Comparison of ENCODE assay signal across 8 mouse cellular contexts in the genomic region with DNA sequence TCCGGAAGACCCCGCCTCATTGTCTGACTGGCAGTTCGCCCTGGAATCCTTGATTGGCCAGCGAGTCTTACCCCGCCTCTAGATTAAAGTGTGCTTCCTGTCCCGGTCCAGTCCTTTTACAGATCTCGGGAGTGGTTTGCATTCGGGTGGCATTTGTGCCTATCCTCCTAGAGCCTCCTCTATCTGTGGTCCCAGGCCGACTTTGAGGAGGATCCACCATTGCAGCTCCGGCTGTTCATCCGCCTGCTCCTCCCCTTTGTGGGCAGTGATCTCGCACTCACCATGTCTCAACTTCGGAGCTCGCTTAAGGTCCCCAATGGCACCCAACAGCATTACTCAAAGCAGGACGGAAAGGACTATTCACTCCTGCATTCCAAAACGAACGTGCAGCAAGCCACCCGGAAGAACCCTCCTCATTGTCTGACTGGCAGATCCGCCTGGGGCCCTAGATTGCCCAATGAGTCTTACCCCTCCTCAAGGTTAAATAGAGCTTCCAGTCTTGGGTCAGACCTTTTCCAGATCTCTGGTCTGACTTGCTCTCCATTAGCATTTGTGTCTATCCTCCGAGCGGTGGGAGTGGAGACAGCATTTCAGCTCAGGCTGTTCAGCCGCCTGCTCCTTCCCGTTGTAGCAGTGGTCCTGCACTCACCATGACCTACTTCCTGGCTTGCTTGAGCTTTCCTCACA. TPM values are rescaled to one million over a fixed set of nuclear protein-coding genes. Genes with fewer than 3 reads are reported as not detected.
DNase-seq lines count a peak whose midpoint lies in the region; ATAC-seq lines count a peak whose summit lies in the region.

No protein-coding gene starts in this region.

- peak overlapping the region; percentile 67 for H3K9ac ChIP-seq in forebrain, embryonic 14.5 days (ENCODE audit: low read length)
- H3K9ac ChIP-seq in neural tube, embryonic 15.5 days (replicated peaks), result peak overlapping the region; percentile 64

- H3K4me3 ChIP-seq in forebrain, embryonic 14.5 days (ENCODE audit: low read depth, low read length), result peak overlapping the region; percentile 47
- H3K4me3 ChIP-seq in neural tube, embryonic 15.5 days (replicated peaks), result peak overlapping the region; percentile 62

- peak; percentile 96 for DNase-seq in ES-CJ7 (ENCODE audit: low read depth, low spot score)
- DNase-seq in cerebellum, adult 11 months, result peak; percentile 68
- peak; percentile 95 for DNase-seq in forebrain, embryonic 14.5 days (ENCODE audit: low spot score)
- peak; percentile 80 to 84 for DNase-seq in heart, postnatal 14 days
- peak; percentile 84 for DNase-seq in layer of hippocampus, adult 11-12 months (ENCODE audit: low spot score)
- peak; percentile 83 to 86 for DNase-seq in lung, adult 18-20 months
- DNase-seq in testis, postnatal 14 days (ENCODE audit: low spot score), result peak; percentile 77

- H3K9me3 ChIP-seq in forebrain, embryonic 14.5 days (replicated peaks; ENCODE audit: control insufficient read depth, low read length), result no peaks in the 10 kb centered on the region
- H3K9me3 ChIP-seq in neural tube, embryonic 15.5 days (replicated peaks), result no peaks in the 10 kb centered on the region

- no peaks in the 10 kb centered on the region for H3K27me3 ChIP-seq in forebrain, embryonic 14.5 days (replicated peaks; ENCODE audit: control insufficient read depth, insufficient read depth, low read length)
- no peaks in the 10 kb centered on the region for H3K27me3 ChIP-seq in neural tube, embryonic 15.5 days (replicated peaks)

- under 1% methylated on average over 23 of the region's 23 CpGs for WGBS in forebrain, embryonic 14.5 days
- WGBS in neural tube, embryonic 15.5 days, result under 1% methylated on average over 23 of the region's 23 CpGs

- no peaks in the 10 kb centered on the region for H3K36me3 ChIP-seq in forebrain, embryonic 14.5 days (ENCODE audit: control insufficient read depth, insufficient read depth, low read length)
- H3K36me3 ChIP-seq in neural tube, embryonic 15.5 days, result no peaks in the 10 kb centered on the region

- intact Hi-C loops in heart, postnatal 14 days (cut with DNase I), result loop anchor here (10.0 kb wide), 1 partner anchor 118 kb away; no protein-coding TSS in a partner anchor

- H3K4me1 ChIP-seq in forebrain, embryonic 14.5 days (ENCODE audit: control insufficient read depth, insufficient read depth, low read length), result no peaks in the 10 kb centered on the region
- peaks cover 6% of the 10 kb centered on the region; the same call in 1 of the 2 replicates for H3K4me1 ChIP-seq in neural tube, embryonic 15.5 days

- peak overlapping the region; percentile 76 for H3K4me2 ChIP-seq in forebrain, embryonic 14.5 days (ENCODE audit: low read length)
- peak overlapping the region; percentile 64 for H3K4me2 ChIP-seq in neural tube, embryonic 15.5 days

- H3K27ac ChIP-seq in forebrain, embryonic 14.5 days (ENCODE audit: low read depth, low read length), result peak overlapping the region; percentile 73
- peak overlapping the region; percentile 92 for H3K27ac ChIP-seq in neural tube, embryonic 15.5 days (replicated peaks)

- ATAC-seq in forebrain, embryonic 14.5 days, result peak; percentile 100
- ATAC-seq in neural tube, embryonic 15.5 days (ENCODE audit: low FRiP score), result peak; percentile 100

RNA-seq across cellular contexts. Expression of a gene that starts 30.9 kb away (rescaled TPM):
- 15.2 and 18.0 TPM in 2 replicates for polyA plus RNA-seq in forebrain, embryonic 14.5 days (2014; fragmentation: Nextera tagmentation; extraction: Ambion mirVana)
- 1 to 10 TPM; 5.9 to 6.9 TPM for total RNA-seq in heart, postnatal 14 days (2021)
- 15.1 and 17.3 TPM in 2 replicates for polyA plus RNA-seq in neural tube, embryonic 15.5 days (2015; fragmentation: Nextera tagmentation; extraction: Ambion mirVana)

Comparison
In these comparisons a context has a peak if more than half of its experiments do, and no peak if none do; other contexts are left out.
1. Peak in every context shown above with its lines: DNase-seq, ATAC-seq, H3K4me3 ChIP-seq and H3K27ac ChIP-seq.